ENCODE assay signal across 22 mouse cellular contexts in genomic region chr17:30112555-30113305, GRCm38 (mm10).
DNase-seq lines count a peak whose midpoint lies in the region; ATAC-seq lines count a peak whose summit lies in the region.
"Had no signal": no experiment of that assay in that cellular context is flagged by ENCODE, and none has a peak within 500 bp of the region (broad histone marks: within the 10 kb centered on the region; RNA-seq: fewer than 3 reads in every experiment).

No protein-coding gene starts in this region.

- no peak overlapping the region for H3K4me3 ChIP-seq in liver, embryonic 13.5 days (replicated peaks)
- no peak overlapping the region for H3K4me3 ChIP-seq in forebrain, embryonic 15.5 days
- H3K4me3 ChIP-seq in intestine, embryonic 16.5 days (ENCODE audit: low read length) = no peak overlapping the region
- H3K4me3 ChIP-seq: forebrain, embryonic 12.5 days; heart, adult 2 months; heart, embryonic 15.5 days; hindbrain, embryonic 10.5 days; midbrain, embryonic 10.5 days had no signal

- peaks cover 3% of the 10 kb centered on the region; the same call in 1 of the 2 replicates for H3K36me3 ChIP-seq in liver, embryonic 13.5 days
- H3K36me3 ChIP-seq in forebrain, embryonic 15.5 days = no peaks in the 10 kb centered on the region
- H3K36me3 ChIP-seq in intestine, embryonic 16.5 days (ENCODE audit: control insufficient read depth, insufficient read depth, low read length) = no peaks in the 10 kb centered on the region; the same call in 1 of the 2 replicates
- H3K36me3 ChIP-seq: heart, embryonic 15.5 days had no signal

- H3K27me3 ChIP-seq in liver, embryonic 13.5 days = no peaks in the 10 kb centered on the region
- no peaks in the 10 kb centered on the region for H3K27me3 ChIP-seq in forebrain, embryonic 15.5 days
- no peaks in the 10 kb centered on the region for H3K27me3 ChIP-seq in intestine, embryonic 16.5 days (replicated peaks; ENCODE audit: control insufficient read depth, insufficient read depth, low read length)
- H3K27me3 ChIP-seq: forebrain, embryonic 12.5 days; heart, embryonic 15.5 days had no signal

- no peak overlapping the region for H3K4me2 ChIP-seq in liver, embryonic 13.5 days
- H3K4me2 ChIP-seq in forebrain, embryonic 15.5 days (replicated peaks) = no peak overlapping the region
- H3K4me2 ChIP-seq in intestine, embryonic 16.5 days (ENCODE audit: low read depth, low read length) = no peak overlapping the region
- H3K4me2 ChIP-seq: forebrain, embryonic 12.5 days; heart, embryonic 15.5 days had no signal

- no peak overlapping the region for H3K27ac ChIP-seq in liver, embryonic 13.5 days
- H3K27ac ChIP-seq in forebrain, embryonic 15.5 days (replicated peaks) = no peak overlapping the region
- no peak overlapping the region for H3K27ac ChIP-seq in intestine, embryonic 16.5 days (ENCODE audit: low read length)
- H3K27ac ChIP-seq: forebrain, embryonic 12.5 days; heart, adult 2 months; heart, embryonic 15.5 days; hindbrain, embryonic 10.5 days; midbrain, embryonic 10.5 days had no signal

- DNase-seq in 416B (ENCODE audit: low read depth) (peak; percentile 29), A20 (ENCODE audit: low read depth, low spot score) (peak; percentile 27)
- DNase-seq in c-Kit-positive CD71-positive TER-119-negative erythroid progenitor cells, embryonic 14.5 days (ENCODE audit: low read depth) = peak; percentile 38
- DNase-seq in liver, embryonic 13.5 days = peak; percentile 7
- DNase-seq in spleen, postnatal 14 days (ENCODE audit: low spot score in 2 of 2) = no peak
- no peak for DNase-seq in thymus, postnatal 14 days
- DNase-seq: adrenal gland, postnatal 10 days; cerebellum, adult 11 months; cerebellum, postnatal 14 days; gastrocnemius, postnatal 14 days; heart, adult 2 months; kidney, adult 2 months; kidney, postnatal 10 days; lung, postnatal 10 days; retina, postnatal 1 day; right cerebral cortex, postnatal 4 days had no signal

- H3K9me3 ChIP-seq in liver, embryonic 13.5 days (replicated peaks) = no peaks in the 10 kb centered on the region
- H3K9me3 ChIP-seq in forebrain, embryonic 15.5 days = no peaks in the 10 kb centered on the region
- H3K9me3 ChIP-seq in intestine, embryonic 16.5 days (ENCODE audit: control insufficient read depth, low read length) = no peaks in the 10 kb centered on the region
- H3K9me3 ChIP-seq: forebrain, embryonic 12.5 days; heart, embryonic 15.5 days; hindbrain, embryonic 10.5 days; midbrain, embryonic 10.5 days had no signal

- ATAC-seq in liver, embryonic 13.5 days (ENCODE audit: low read depth) = peak; percentile 78
- no peak for ATAC-seq in forebrain, embryonic 15.5 days (replicated peaks)
- no peak for ATAC-seq in intestine, embryonic 16.5 days

- H3K9ac ChIP-seq in liver, embryonic 13.5 days = no peak overlapping the region
- no peak overlapping the region for H3K9ac ChIP-seq in forebrain, embryonic 15.5 days (replicated peaks)
- no peak overlapping the region for H3K9ac ChIP-seq in intestine, embryonic 16.5 days (ENCODE audit: low read depth, low read length)
- H3K9ac ChIP-seq: forebrain, embryonic 12.5 days; heart, embryonic 15.5 days had no signal

- WGBS in liver, embryonic 13.5 days (ENCODE audit: insufficient replicate concordance) = 45% methylated on average over 7 of the region's 7 CpGs
- 74% methylated on average over 7 of the region's 7 CpGs for WGBS in forebrain, embryonic 15.5 days
- 82% methylated on average over 7 of the region's 7 CpGs for WGBS in intestine, embryonic 16.5 days

- H3K4me1 ChIP-seq in liver, embryonic 13.5 days (replicated peaks) = peaks cover 27% of the 10 kb centered on the region
- H3K4me1 ChIP-seq in forebrain, embryonic 15.5 days = peaks cover 25% of the 10 kb centered on the region
- peaks cover 6% of the 10 kb centered on the region; the same call in 1 of the 2 replicates for H3K4me1 ChIP-seq in intestine, embryonic 16.5 days (ENCODE audit: control insufficient read depth, insufficient read depth, low read length)

Comparison
In these comparisons a context has a peak if more than half of its experiments do, and no peak if none do; other contexts are left out.
1. DNase-seq: peak in 416B (single experiment), A20 (single experiment), c-Kit-positive CD71-positive TER-119-negative erythroid progenitor cells, embryonic 14.5 days (single experiment) and liver, embryonic 13.5 days (single experiment); none in spleen, postnatal 14 days (0 of 2) and thymus, postnatal 14 days (single experiment).